In the genomic region with DNA sequence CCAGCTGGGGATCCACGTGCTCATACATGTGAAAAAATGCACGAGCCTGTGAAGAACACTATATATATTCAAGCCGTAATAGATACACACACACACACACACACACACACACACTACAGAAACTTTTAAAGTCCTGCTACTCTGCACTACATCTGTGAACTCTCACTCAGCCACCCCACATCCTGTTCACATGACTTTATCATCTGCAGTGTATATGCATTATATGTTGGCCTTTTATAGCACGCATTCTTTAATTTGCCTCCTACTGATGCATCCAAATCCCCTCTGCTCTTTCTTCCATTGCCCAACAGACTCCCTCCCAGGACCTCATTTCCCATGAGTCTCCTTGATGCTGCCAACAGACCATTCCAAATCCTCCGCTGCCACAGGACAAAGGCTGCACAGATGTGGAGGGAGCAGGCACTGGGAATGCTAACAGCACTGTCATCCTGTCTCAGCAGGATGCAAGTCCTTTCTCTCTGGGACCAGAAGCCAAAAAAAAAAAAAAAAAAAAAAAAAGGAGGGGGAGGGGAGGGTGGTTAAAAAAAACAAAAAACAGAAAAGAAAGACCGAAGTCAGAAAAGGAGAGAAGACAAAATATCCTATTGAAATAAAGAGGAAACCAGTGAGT, we compare ENCODE assay signal across 9 mouse cellular contexts. TPM values are rescaled to one million over a fixed set of nuclear protein-coding genes. Genes with fewer than 3 reads are reported as not detected.
DNase-seq lines count a peak whose midpoint lies in the region; ATAC-seq lines count a peak whose summit lies in the region.
"Had no signal": no experiment of that assay in that cellular context is flagged by ENCODE, and none has a peak within 500 bp of the region (broad histone marks: within the 10 kb centered on the region; RNA-seq: fewer than 3 reads in every experiment).

No protein-coding gene starts in this region.

- 21% methylated on average over 6 of the region's 6 CpGs for WGBS in forebrain, embryonic 16.5 days
- WGBS in midbrain, embryonic 11.5 days, result 12% methylated on average over 6 of the region's 6 CpGs

- no peak overlapping the region for H3K9ac ChIP-seq in forebrain, embryonic 16.5 days (replicated peaks; ENCODE audit: low read depth, low read length)
- no peak overlapping the region for H3K9ac ChIP-seq in midbrain, embryonic 11.5 days (ENCODE audit: low read length)

- H3K27me3 ChIP-seq in forebrain, embryonic 16.5 days (replicated peaks; ENCODE audit: control insufficient read depth, insufficient read depth, low read length), result no peaks in the 10 kb centered on the region
- H3K27me3 ChIP-seq in midbrain, embryonic 11.5 days (ENCODE audit: control insufficient read depth, insufficient read depth, low read length), result no peaks in the 10 kb centered on the region

- ATAC-seq in forebrain, embryonic 16.5 days, result peak; percentile 72
- peak; percentile 91 for ATAC-seq in midbrain, embryonic 11.5 days (ENCODE audit: low FRiP score)

- H3K4me3 ChIP-seq in forebrain, embryonic 16.5 days (replicated peaks; ENCODE audit: low read length), result no peak overlapping the region
- H3K4me3 ChIP-seq in midbrain, embryonic 11.5 days (ENCODE audit: low read depth, low read length), result no peak overlapping the region
- H3K4me3 ChIP-seq: erythroblast, embryonic 14.5 days had no signal

- no peaks in the 10 kb centered on the region for H3K36me3 ChIP-seq in forebrain, embryonic 16.5 days (ENCODE audit: control insufficient read depth, insufficient read depth)
- H3K36me3 ChIP-seq in midbrain, embryonic 11.5 days (ENCODE audit: control insufficient read depth, insufficient read depth, low read length), result no peaks in the 10 kb centered on the region

- no peak overlapping the region for H3K4me2 ChIP-seq in forebrain, embryonic 16.5 days (ENCODE audit: low read length)
- no peak overlapping the region for H3K4me2 ChIP-seq in midbrain, embryonic 11.5 days

- peak; percentile 89 for DNase-seq in ES-CJ7 (ENCODE audit: low read depth, low spot score)
- DNase-seq in brain, adult 2 months (ENCODE audit: low read depth, low spot score), result peak; percentile 72
- peak; percentile 89 for DNase-seq in midbrain, embryonic 11.5 days (ENCODE audit: low spot score, missing footprints)
- DNase-seq in thymus, postnatal 25 days, result no peak
- DNase-seq in T-cell, adult 2 months (ENCODE audit: low spot score), result no peak
- no peak for DNase-seq in adrenal gland, postnatal 14 days

- no peaks in the 10 kb centered on the region for H3K9me3 ChIP-seq in forebrain, embryonic 16.5 days (ENCODE audit: control insufficient read depth, low read length)
- no peaks in the 10 kb centered on the region for H3K9me3 ChIP-seq in midbrain, embryonic 11.5 days (ENCODE audit: control insufficient read depth, low read length)

- no peaks in the 10 kb centered on the region; the same call in none of the 2 replicates for H3K4me1 ChIP-seq in forebrain, embryonic 16.5 days (replicated peaks; ENCODE audit: control insufficient read depth, insufficient read depth, low read length)
- H3K4me1 ChIP-seq in midbrain, embryonic 11.5 days (ENCODE audit: control insufficient read depth, insufficient read depth, low read length), result peaks cover 4% of the 10 kb centered on the region; the same call in 1 of the 2 replicates

- H3K27ac ChIP-seq in forebrain, embryonic 16.5 days (ENCODE audit: low read length), result peak overlapping the region; percentile 53; the same call in 1 of the 2 replicates
- H3K27ac ChIP-seq in midbrain, embryonic 11.5 days (ENCODE audit: low read depth, low read length), result 0 out of 2 replicates have a peak overlapping the region, but pooled peaks have one; percentile 30

RNA-seq across cellular contexts. Expression of gene Ptn, which starts 47.7 kb away (rescaled TPM):
- polyA plus RNA-seq in forebrain, embryonic 16.5 days (2015; fragmentation: Nextera tagmentation; extraction: Ambion mirVana), result 472 and 585 TPM in 2 replicates
- polyA plus RNA-seq in midbrain, embryonic 11.5 days (2014; fragmentation: Nextera tagmentation; extraction: Ambion mirVana), result 243 and 244 TPM in 2 replicates
- 58.7 and 59.5 TPM in 2 replicates for total RNA-seq in adrenal gland, postnatal 14 days (2021)
- total RNA-seq: liver, adult 2 months had no signal
- polyA plus RNA-seq: erythroblast, embryonic 14.5 days; liver, adult 2 months had no signal

Comparison
In these comparisons a context has a peak if more than half of its experiments do, and no peak if none do; other contexts are left out.
1. DNase-seq: peak in ES-CJ7 (single experiment), brain, adult 2 months (single experiment) and midbrain, embryonic 11.5 days (single experiment); none in thymus, postnatal 25 days (single experiment), T-cell, adult 2 months (single experiment) and adrenal gland, postnatal 14 days (single experiment).